Mouse (Mus musculus) CH12.LX (cell line): ENCODE data around the gene Dusp22. TPM values are rescaled to one million over a fixed set of nuclear protein-coding genes. Genes with fewer than 3 reads are reported as not detected.
A peak's percentile ranks its signal among the peaks of the same experiment; 100 is the strongest.

Experiments
- DNase-seq: peaks from one replicate; pipeline ENCODE4 v3.0.0-alpha.2; 2013; ENCODE audit errors: extremely low read depth
- H3K27ac ChIP-seq: 2 replicates; pipeline ENCODE4 v1.5.1; 2012; ENCODE audit warnings: low read depth, mild to moderate bottlenecking, control low read depth, moderate library complexity; ENCODE audit not compliant: insufficient read depth
- H3K27me3 ChIP-seq: replicated peaks from 2 replicates; pipeline ENCODE3; 2012; ENCODE audit warnings: inconsistent platforms
- H3K36me3 ChIP-seq, 2 experiments: replicated peaks in 1 of 2; 2 replicates each; pipeline versions ENCODE3 to v1.6.1; 2012; ENCODE audit warnings: inconsistent platforms in 1 of 2, low read length in 1 of 2, mild to moderate bottlenecking in 1 of 2, mixed read lengths in 1 of 2, moderate library complexity in 1 of 2; ENCODE audit not compliant: control insufficient read depth in 1 of 2, insufficient read depth in 1 of 2
- H3K4me1 ChIP-seq, 2 experiments: 2 replicates each; pipeline ENCODE4 v1.6.1; 2012; ENCODE audit warnings: inconsistent platforms in 1 of 2, moderate library complexity in 1 of 2; ENCODE audit not compliant: insufficient read depth in 2 of 2, control insufficient read depth in 1 of 2
- H3K4me2 ChIP-seq: 2 replicates; pipeline ENCODE4 v1.6.1; 2012; ENCODE audit warnings: low read depth, mild to moderate bottlenecking, control low read depth; ENCODE audit not compliant: poor library complexity, insufficient read depth, severe bottlenecking
- H3K4me3 ChIP-seq, 3 experiments: fragments of 150-350 bp in 1 of 3; sonication (generic) in 1 of 3; replicated peaks in 1 of 3; 2 replicates each; pipeline versions ENCODE3 to v1.5.1; 2011 to 2012; ENCODE audit warnings: low read depth in 2 of 3, low read length in 2 of 3, mild to moderate bottlenecking in 2 of 3, moderate library complexity in 2 of 3, control low read depth in 1 of 3, improper control_type of control experiment in 1 of 3, inconsistent platforms in 1 of 3, mixed read lengths in 1 of 3; ENCODE audit not compliant: poor library complexity in 1 of 3
- H3K79me2 ChIP-seq: replicated peaks from 2 replicates; pipeline ENCODE4 v1.6.1; 2012; ENCODE audit warnings: mild to moderate bottlenecking, moderate library complexity; ENCODE audit not compliant: control insufficient read depth, poor library complexity, insufficient read depth, severe bottlenecking; ENCODE audit errors: extremely low read depth
- H3K9ac ChIP-seq: 2 replicates; pipeline ENCODE4 v1.6.1; 2012; ENCODE audit warnings: low read depth, mild to moderate bottlenecking, control low read depth, moderate library complexity; ENCODE audit not compliant: insufficient read depth
- H3K9me3 ChIP-seq: replicated peaks from 2 replicates; pipeline ENCODE3; 2012; ENCODE audit warnings: low read length, inconsistent platforms, mixed read lengths
- BHLHE40 ChIP-seq: IDR thresholded peaks from 2 replicates; pipeline ENCODE4 v1.6.1; 2011; ENCODE audit warnings: mild to moderate bottlenecking, low read depth, low read length, improper control_type of control experiment
- CHD2 ChIP-seq: IDR thresholded peaks from 2 replicates; pipeline ENCODE4 v1.6.1; 2011; ENCODE audit warnings: low read length, improper control_type of control experiment
- ELF1 ChIP-seq: IDR thresholded peaks from 2 replicates; pipeline ENCODE4 v1.6.1; 2014; ENCODE audit warnings: low read depth, mild to moderate bottlenecking, inconsistent platforms, low read length, improper control_type of control experiment
- EP300 ChIP-seq: IDR thresholded peaks from 2 replicates; pipeline ENCODE4 v1.6.1; 2011; ENCODE audit warnings: low read length, improper control_type of control experiment
- ETS1 ChIP-seq: conservative IDR thresholded peaks from 2 replicates; pipeline ENCODE4 v1.6.1; 2012; ENCODE audit warnings: low read depth, mild to moderate bottlenecking, inconsistent platforms, low read length, improper control_type of control experiment, moderate library complexity
- HCFC1 ChIP-seq: IDR thresholded peaks from 2 replicates; pipeline ENCODE4 v1.6.1; 2012; ENCODE audit warnings: low read depth, mild to moderate bottlenecking, inconsistent platforms, low read length, improper control_type of control experiment
- IRF4 ChIP-seq: IDR thresholded peaks from 2 replicates; pipeline ENCODE4 v1.6.1; 2014; ENCODE audit warnings: low read depth, mild to moderate bottlenecking, inconsistent platforms, low read length, improper control_type of control experiment
- JUN ChIP-seq: IDR thresholded peaks from 2 replicates; pipeline ENCODE4 v1.6.1; 2011; ENCODE audit warnings: low read depth, mild to moderate bottlenecking, low read length, improper control_type of control experiment, moderate library complexity; ENCODE audit not compliant: insufficient read depth
- MAFK ChIP-seq: IDR thresholded peaks from 2 replicates; pipeline ENCODE4 v1.6.1; 2011; ENCODE audit warnings: low read length, improper control_type of control experiment; ENCODE audit not compliant: insufficient replicate concordance
- MAX ChIP-seq: IDR thresholded peaks from 2 replicates; pipeline ENCODE4 v1.6.1; 2011; ENCODE audit warnings: low read length, improper control_type of control experiment
- MAZ ChIP-seq: IDR thresholded peaks from 2 replicates; pipeline ENCODE4 v1.6.1; 2012; ENCODE audit warnings: low read depth, mild to moderate bottlenecking, inconsistent platforms, low read length, improper control_type of control experiment, moderate library complexity
- MEF2A ChIP-seq: IDR thresholded peaks from 2 replicates; pipeline ENCODE4 v1.6.1; 2014; ENCODE audit warnings: low read depth, mild to moderate bottlenecking, inconsistent platforms, low read length, improper control_type of control experiment, borderline replicate concordance
- MXI1 ChIP-seq: IDR thresholded peaks from 2 replicates; pipeline ENCODE4 v1.6.1; 2011; ENCODE audit warnings: mild to moderate bottlenecking, low read depth, low read length, improper control_type of control experiment
- NELFE ChIP-seq: IDR thresholded peaks from 2 replicates; pipeline ENCODE4 v1.6.1; 2011; ENCODE audit warnings: low read depth, low read length, improper control_type of control experiment
- PAX5 ChIP-seq: IDR thresholded peaks from 2 replicates; pipeline ENCODE4 v1.6.1; 2012; ENCODE audit warnings: low read length, inconsistent platforms, mixed read lengths
- POLR2A ChIP-seq: IDR thresholded peaks from 2 replicates; pipeline ENCODE4 v1.6.1; 2011; ENCODE audit warnings: low read depth, mild to moderate bottlenecking, improper control_type of control experiment, low read length
- RAD21 ChIP-seq: IDR thresholded peaks from 2 replicates; pipeline ENCODE4 v1.6.1; 2011; ENCODE audit warnings: low read depth, mild to moderate bottlenecking, low read length, improper control_type of control experiment, moderate library complexity
- SIN3A ChIP-seq: IDR thresholded peaks from 2 replicates; pipeline ENCODE4 v1.6.1; 2012; ENCODE audit warnings: low read length, improper control_type of control experiment, inconsistent platforms
- SMC3 ChIP-seq: IDR thresholded peaks from 2 replicates; pipeline ENCODE4 v1.6.1; 2011; ENCODE audit warnings: low read depth, low read length, improper control_type of control experiment
- TBP ChIP-seq: conservative IDR thresholded peaks from 2 replicates; pipeline ENCODE4 v1.6.1; 2011; ENCODE audit warnings: low read depth, low read length, improper control_type of control experiment
- TCF12 ChIP-seq: IDR thresholded peaks from 2 replicates; pipeline ENCODE4 v1.6.1; 2014; ENCODE audit warnings: low read depth, mild to moderate bottlenecking, inconsistent platforms, low read length, improper control_type of control experiment
- ZC3H11A ChIP-seq: IDR thresholded peaks from 2 replicates; pipeline ENCODE4 v1.6.1; 2012; ENCODE audit warnings: low read depth, mild to moderate bottlenecking, inconsistent platforms, low read length, improper control_type of control experiment
- ZKSCAN1 ChIP-seq: IDR thresholded peaks from 2 replicates; pipeline ENCODE4 v1.6.1; 2012; ENCODE audit warnings: low read depth, inconsistent platforms, low read length, improper control_type of control experiment, borderline replicate concordance
- ZMIZ1 ChIP-seq: IDR thresholded peaks from 2 replicates; pipeline ENCODE4 v1.6.1; 2012; ENCODE audit warnings: low read depth, mild to moderate bottlenecking, inconsistent platforms, low read length, improper control_type of control experiment
- ZNF384 ChIP-seq: IDR thresholded peaks from 2 replicates; pipeline ENCODE4 v1.6.1; 2012; ENCODE audit warnings: low read depth, low read length, improper control_type of control experiment, inconsistent platforms
- dilution Hi-C: fragments of 300-500 bp; cut with MboI; formaldehyde crosslinking; loops from 2 replicates; pipeline ENCODE4 v1.14.3; 2020; ENCODE audit warnings: low sequenced_read_pairs; ENCODE audit not compliant: extremely low pct_unique_long_range_greater_than_20kb, extremely low pct_ligation_motif_present
- in situ Hi-C: fragments of 300-500 bp; cut with MboI; formaldehyde crosslinking; loops from 3 replicates; pipeline ENCODE4 v1.14.3; 2019; ENCODE audit warnings: low sequenced_read_pairs, low pct_ligation_motif_present, low pct_unique_long_range_greater_than_20kb, mixed read lengths
- polyA plus RNA-seq: library from polyadenylated mRNA; unstranded; fragments of >175 nt; gene quantifications from 2 replicates; pipeline ENCODE4 v1.2.1, GENCODE M21; 2012; ENCODE audit warnings: low read depth; ENCODE audit not compliant: insufficient read length
- total RNA-seq, 2 experiments: library from RNA; depleted of rRNA; stranded (reverse); fragments of 300-350 nt in 1 of 2; fragments of >200 nt in 1 of 2; gene quantifications; 2 replicates each; pipeline ENCODE4 v1.2.3; 2012 to 2014

Gene Dusp22
- total and polyA plus RNA-seq, 3 experiments = 18.0 to 28.7 (median 22.5) TPM

- peak overlapping the region; percentile 53; the same call in 1 of the 2 replicates for H3K9ac ChIP-seq
- H3K4me2 ChIP-seq = peak overlapping the region; percentile 64
- no peak for TF ChIP-seq NELFE
- peak; percentile 22 for TF ChIP-seq SMC3
- TF ChIP-seq ZC3H11A = no peak
- peak; percentile 74 for TF ChIP-seq ZKSCAN1
- peak; percentile 51; the same call in 1 of the 2 replicates for TF ChIP-seq MAZ
- TF ChIP-seq RAD21 = no peak
- no peak for TF ChIP-seq MAFK
- TF ChIP-seq MXI1 = 0 out of 2 replicates have a peak, but pooled peaks have one; percentile 12
- TF ChIP-seq ZNF384 = peak; percentile 68
- no peak for TF ChIP-seq ZMIZ1
- TF ChIP-seq HCFC1 = peak; percentile 14; the same call in 1 of the 2 replicates
- TF ChIP-seq SIN3A = no peak; the same call in 1 of the 2 replicates
- TF ChIP-seq JUN = no peak
- TF ChIP-seq BHLHE40 = peak; percentile 56
- TF ChIP-seq MEF2A = peak; percentile 69; the same call in 1 of the 2 replicates
- TF ChIP-seq ETS1 = no peak; the same call in 1 of the 2 replicates
- 0 out of 2 replicates have a peak, but pooled peaks have one; percentile 47 for TF ChIP-seq TBP
- peak; percentile 90 for TF ChIP-seq CHD2
- TF ChIP-seq TCF12 = peak; percentile 65
- TF ChIP-seq EP300 = peak; percentile 52
- TF ChIP-seq PAX5 = no peak
- TF ChIP-seq ELF1 = no peak
- TF ChIP-seq IRF4 = peak; percentile 56; the same call in 1 of the 2 replicates
- TF ChIP-seq MAX = peak; percentile 44; the same call in 1 of the 2 replicates
- peak; percentile 35; the same call in 1 of the 2 replicates for TF ChIP-seq POLR2A
- H3K4me1 ChIP-seq = peaks cover 57 to 97% of the 10 kb centered on the region in 2 experiments
- peak; percentile 50 for DNase-seq
- H3K36me3 ChIP-seq = no peaks in the 10 kb centered on the region
- in situ Hi-C loops = no loop called here
- H3K9me3 ChIP-seq = no peaks in the 10 kb centered on the region
- H3K79me2 ChIP-seq = no peaks in the 10 kb centered on the region
- H3K27ac ChIP-seq = peak overlapping the region; percentile 83
- H3K27me3 ChIP-seq = no peaks in the 10 kb centered on the region
- H3K4me3 ChIP-seq = no peak overlapping the region
- dilution Hi-C loops = no loop called here
Observed at GRCm38 (mm10) chr13:30723858-30724257, 64.1 kb downstream of the Dusp22 start.
